Mouse (Mus musculus) adrenal gland, postnatal 36 days (tissue): ENCODE data around the gene Ankra2. TPM values are rescaled to one million over a fixed set of nuclear protein-coding genes. Genes with fewer than 3 reads are reported as not detected.

Source experiments
- DNase-seq, 2 experiments: peaks; one replicate each; pipeline ENCODE4 v3.0.0; 2021; ENCODE audit warnings: mixed read lengths in 1 of 2
- total RNA-seq, 2 experiments: library from RNA; stranded (reverse); gene quantifications; 2 replicates each; pipeline ENCODE4 v1.2.3; 2021

Ankra2 gene
- total RNA-seq, 2 experiments from 2014 or later = 21.5 to 25.0 TPM

DNA sequence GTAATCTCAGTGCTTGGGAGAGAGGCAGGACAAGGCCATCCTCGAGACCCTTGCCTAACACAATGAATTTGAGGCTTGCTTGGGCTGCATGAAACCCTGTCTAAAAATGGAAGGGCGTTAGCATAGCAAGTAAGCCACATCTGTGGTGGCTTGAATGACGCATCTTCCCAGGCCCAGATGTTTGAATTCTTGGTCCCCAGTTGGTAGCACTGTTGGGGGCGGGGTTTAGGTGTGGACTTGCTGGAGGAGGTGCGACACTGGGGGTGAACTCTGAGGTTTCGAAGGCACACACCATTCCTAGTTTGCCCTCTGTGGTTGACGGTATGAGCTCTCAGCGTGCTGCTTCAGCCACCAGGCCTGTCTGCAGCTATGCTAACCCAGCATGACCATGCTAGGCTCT lies 28.8 kb downstream of the Ankra2 start:
- DNase-seq = no peak

DNA sequence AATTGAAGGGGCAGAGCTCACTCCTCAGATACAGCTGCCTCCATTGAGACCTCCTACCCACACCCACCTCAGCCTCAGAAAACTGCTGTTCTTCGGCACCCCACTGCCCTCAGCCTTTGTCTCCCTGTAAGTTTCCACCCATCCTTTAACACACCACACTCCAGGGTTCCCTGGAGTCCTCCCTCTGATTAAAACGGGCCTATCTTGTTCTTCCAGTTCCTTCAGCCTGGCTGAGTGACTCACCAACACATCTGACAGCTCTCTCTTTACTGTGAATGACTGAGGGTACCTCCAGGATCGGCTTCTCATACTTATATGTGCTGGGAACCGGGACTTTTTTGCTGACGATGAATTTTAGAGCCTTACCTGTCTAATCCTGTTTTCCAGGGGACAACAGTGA lies 33.2 kb downstream of the Ankra2 start:
- DNase-seq = no peak

DNA sequence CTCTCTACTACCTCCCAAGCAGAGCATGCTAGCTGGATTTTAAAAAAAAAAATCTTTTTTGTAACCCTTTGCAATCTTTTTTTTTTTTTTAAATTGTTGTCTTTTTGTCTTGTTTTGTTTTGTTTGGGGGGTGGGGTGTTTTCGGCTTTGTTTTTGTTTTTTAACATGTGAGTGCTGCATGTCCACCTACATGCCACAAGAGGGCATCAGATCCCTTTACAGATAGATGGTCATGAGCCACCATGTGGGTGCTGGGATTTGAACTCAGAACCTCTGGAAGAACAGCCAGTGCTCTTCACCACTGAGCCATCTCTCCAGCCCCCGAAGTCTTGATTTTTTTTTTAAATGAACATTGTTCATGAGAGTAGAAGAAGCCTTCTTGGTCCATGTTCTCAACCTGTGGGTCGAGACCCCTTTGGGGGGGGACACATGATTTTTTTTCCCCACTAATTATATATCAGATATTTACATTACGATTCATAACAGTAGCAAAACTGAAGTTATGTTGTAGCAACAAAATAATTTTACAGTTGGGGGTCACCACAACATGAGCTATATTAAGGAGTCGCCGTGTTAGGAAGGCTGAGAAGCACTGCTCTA lies 35.1 kb downstream of the Ankra2 start:
- no peak for DNase-seq

DNA sequence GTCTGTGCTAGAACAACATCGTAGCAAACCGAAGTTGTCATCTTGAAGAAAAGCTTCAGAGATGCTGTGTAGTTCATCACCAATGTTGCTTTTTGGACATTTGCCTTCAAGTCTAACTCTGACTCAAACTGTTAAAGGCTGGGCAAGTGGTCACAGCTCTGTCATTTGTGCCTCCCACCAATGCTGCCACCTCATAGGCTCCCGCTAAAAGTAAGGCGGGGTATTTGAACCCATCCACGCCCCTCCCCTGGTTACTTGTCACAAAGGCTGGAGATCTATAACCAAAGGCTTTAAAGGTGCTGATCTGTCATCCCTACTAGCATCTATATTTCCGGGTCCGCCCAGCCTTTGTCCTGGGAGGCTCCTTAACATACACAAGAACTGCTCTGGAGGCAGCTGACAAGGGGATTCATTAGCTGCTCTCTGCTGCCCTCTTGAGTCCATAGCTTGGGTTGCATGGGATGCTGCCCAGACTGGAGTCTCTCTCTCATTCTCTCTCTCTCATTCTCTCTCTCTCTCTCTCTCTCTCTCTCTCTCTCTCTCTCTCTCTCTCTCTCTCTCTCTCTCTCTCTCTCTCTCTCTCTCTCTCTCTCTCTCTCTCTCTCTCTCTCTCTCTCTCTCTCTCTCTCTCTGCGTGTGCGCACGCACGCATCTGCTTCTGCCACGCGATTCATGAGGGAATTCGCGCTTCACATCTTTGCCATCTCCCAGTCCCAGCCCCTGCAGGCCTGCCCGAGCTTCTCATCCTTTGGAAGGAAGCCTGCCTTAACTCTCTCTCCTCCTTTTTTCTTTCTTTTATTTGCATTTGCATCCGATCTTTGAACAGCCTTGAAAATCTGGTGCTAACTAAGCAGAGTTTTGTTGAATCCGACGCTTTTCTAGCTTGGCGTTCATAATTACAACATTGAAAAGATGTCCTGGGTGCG lies 36.2 kb downstream of the Ankra2 start:
- DNase-seq = peak; percentile 75 to 84

DNA sequence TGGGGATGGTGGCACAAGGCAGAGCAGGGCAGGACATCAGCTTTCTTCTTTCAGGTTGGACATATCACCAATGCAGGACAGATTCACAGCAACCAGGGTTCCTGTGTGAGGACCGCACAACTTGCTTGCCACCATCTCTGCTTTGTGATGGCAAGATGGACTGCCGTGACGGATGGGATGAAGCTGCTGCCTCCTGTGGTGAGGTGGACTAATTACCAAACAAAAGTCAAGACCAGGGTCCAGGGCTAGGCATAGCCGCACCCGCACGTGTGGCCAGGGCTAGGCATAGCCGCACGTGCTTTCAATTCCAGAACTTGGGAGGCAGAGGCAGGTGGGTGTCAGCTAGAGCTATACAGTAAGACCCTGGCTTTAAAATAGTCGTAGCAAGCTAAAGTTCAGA lies 42.4 kb downstream of the Ankra2 start:
- DNase-seq = no peak

DNA sequence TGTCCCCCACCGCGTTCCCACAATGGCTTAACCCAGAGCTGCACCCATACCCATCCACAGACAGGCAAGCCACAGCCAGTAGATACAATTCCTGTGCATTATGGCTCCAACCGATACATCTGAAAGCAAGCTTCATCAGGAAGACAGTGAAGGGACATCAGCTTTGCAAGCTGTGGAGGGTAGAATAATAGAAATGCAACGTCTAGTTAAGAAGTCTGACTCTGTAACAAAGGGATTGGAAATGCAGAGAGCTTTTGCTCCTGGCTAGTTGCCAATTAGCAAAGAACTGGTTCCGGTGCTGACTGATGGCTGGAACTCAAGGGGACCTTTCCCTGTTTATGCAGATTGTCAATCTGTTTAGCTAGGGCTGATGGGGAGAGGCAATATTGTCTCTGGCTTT lies 43.5 kb downstream of the Ankra2 start:
- no peak for DNase-seq

DNA sequence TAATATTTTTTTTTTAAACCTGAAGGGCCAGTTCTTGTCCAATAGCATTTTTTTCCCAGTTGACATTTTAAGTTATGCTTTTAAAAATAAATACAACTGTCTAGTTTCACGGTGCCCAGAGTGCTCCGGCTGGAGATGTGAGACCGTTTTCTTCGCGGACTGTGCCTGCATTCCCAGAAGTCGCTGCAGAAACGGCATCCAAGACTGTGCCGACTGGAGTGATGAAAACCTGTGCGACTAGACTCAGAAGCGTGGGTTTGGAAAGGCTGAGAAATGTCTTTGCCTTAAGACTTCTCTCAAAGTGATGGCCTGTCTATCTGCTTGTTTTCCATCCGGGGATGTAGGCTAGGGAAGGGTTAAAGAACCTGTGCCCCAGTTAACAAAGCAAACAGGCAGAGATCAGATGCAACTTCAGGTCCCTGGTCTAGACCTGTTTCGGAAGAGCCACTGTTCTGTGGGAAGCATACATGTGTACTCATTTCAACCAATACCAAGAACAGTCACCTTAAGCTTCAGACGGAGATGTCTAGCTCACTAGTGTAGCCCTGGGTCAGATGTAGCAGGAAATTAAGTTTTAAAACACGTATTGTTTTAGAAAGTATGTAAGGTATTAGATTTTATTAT lies 44.1 kb downstream of the Ankra2 start:
- DNase-seq = no peak

DNA sequence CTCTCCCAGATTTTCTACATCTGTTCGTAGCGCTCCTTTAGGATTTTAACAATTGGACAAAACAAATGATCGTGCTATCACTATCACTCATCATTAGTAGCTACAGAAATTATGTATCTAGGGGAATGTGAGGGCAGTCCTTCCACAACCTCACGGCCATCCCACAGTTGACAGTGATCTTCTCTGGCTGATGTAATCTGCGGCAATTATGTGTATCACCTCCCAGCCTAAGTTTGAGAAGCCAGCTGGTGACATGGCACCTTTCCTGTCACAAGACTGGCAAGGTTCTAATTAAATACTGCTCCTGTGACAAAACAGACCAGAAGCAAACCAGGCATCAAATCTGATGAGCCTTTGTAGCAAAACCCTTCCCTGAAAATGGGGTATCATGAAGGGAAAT lies 45.1 kb downstream of the Ankra2 start:
- DNase-seq = no peak

DNA sequence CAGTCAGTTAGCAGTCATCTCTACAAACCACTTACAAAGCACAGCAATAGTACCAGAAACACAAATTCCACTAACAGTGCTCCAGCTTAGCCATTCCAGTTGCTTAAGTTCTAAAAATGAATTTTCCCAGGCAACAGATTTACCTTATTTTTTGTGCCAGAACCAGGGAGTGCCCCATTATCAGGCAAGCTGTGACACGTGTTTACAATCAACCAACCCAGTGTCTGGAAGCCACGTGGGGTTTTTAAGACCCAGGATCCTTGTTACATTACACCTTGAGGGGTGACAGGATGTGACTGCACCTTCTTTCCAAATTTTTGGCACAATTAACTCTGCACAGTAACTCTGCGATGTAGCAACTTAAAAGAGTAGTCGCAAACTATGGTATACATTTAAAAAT lies 45.9 kb downstream of the Ankra2 start:
- no peak for DNase-seq

DNA sequence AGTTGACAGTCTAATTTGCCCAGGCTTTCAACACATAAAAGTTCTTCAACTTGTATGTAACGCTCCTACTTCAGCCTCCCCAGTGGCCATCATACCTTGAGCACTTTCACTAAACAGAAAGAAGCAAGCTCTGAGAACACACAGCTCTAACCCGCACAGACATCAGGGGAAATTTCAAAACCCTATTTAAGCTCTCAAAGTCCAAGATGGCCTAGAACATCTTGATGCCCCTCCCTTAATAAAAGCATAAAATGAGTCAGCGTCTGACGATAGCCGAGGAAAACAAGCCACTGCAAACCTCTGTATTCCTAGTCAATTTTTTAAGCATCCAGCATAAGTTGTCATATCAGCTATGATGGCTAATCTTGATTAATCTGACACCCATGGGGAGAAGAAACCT lies 48.7 kb downstream of the Ankra2 start:
- no peak for DNase-seq

DNA sequence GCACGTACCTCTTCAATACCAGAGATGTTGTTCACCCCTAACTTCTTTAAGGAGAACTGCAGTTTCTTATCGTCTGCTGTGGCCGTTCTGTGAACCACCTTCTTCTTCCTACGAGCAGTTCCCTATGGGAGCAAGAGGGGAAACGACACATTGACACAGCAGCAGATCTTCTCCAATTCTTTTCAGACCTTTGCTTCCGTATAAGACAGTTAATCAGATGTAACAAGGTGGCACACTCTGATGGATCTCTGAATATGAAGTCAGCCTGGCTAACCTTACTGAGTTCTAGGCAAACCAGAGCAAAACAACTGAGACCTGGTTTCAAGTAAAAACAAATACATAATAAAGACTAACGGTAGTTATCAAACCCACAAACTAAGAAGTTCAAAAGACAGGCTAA lies 50.8 kb downstream of the Ankra2 start:
- DNase-seq = no peak

DNA sequence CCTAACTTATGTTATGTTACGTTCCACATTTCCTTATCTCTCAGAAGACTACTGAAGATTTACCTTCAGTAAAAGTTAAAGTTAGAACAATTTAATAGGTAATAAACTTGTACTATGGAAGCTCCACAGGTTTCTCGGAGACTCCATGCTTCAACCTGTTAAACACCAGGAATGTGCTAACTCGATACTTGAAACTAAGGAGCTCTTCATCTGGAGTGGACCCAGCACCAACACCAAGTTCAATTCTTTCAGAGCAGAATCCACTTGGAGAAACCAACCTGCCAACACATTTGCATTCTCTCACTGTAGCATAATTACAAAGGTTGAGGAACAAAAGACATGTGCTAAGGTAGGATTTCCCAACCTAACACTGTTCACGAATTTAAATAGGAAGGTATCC lies 52.2 kb downstream of the Ankra2 start:
- DNase-seq = no peak

DNA sequence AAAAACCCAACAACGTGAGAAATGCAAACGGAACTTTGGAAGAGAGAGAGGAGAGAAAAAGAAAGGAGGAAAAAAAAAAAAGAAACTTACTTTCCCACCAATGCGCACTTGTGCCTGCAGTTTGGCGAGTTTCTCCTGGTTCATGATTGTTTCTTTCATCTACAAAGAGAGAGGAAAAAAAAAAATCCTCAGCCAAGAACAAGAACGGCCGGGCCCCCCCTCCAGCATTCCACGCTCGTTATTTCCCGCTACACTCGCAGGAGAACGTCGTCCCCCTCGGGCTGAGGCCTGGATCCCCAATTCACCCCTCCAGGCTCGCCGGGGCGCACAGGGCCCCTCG lies 53.2 kb downstream of the Ankra2 start:
- no peak for DNase-seq

DNA sequence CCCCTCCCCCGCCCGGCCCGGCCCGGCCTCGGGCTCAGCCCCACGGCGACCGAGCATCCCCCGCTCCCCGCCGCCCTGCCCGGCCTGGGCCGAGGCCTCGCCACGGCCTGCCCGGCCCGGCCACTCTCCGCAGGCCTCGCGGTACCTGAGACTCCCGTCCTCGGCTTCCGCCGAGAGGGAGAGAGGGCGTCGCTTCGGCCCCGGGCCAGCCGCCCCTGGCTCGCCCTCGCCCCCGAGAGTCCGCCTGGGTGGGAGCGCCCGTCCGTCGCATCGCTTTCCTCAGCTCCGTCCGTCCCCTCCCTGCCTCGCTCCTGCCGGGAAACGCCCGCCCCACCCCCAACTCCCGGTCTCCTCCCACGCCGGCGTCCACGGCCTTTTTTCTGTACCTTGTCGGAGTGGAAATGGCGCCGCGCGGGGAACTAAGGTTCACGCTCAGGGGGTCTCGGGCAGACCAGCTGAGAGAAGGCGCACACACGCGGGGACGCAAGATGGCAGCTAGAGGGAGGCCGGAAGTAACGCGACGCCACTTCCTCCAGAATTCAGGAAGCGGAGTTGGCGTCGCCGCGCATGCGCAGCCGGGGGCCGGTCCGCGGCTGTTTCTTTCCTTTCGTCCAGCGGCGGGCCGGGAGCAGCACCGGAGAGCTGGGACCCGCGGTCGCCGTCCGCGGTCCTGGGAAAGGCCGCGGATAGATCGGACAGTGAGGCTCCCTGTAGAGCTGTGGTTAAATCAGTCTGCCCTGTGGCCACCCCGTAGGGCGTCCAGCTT lies 53.8 kb downstream of the Ankra2 start, which contains the start of gene Btf3:
Gene Btf3, minus strand, starts transcription at position 527 of the 766 bp plus-strand sequence.
- DNase-seq = peak; percentile 96 to 98

DNA sequence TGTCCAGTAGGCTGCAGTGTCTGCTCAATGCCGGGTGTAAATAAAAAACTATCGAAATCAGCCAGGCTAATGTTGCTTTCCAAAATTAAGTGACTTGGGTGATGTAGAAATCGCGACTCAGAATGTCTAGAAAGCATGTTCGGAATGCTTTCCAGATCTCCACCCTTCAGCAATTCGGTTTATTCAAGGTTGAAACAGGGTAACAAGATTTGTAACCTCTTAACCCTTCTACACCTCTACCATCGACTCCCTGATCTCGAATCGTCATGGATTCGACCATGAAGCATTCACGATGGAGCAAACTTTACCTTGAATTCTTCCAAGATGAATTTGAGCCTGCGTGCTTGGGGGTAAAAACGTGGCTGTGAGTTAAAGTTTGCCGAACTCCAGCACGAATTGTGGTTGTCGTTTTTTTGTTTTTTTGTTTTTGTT lies 54.4 kb downstream of the Ankra2 start:
- peak in 1 of 2 experiments; percentile 6 for DNase-seq

DNA sequence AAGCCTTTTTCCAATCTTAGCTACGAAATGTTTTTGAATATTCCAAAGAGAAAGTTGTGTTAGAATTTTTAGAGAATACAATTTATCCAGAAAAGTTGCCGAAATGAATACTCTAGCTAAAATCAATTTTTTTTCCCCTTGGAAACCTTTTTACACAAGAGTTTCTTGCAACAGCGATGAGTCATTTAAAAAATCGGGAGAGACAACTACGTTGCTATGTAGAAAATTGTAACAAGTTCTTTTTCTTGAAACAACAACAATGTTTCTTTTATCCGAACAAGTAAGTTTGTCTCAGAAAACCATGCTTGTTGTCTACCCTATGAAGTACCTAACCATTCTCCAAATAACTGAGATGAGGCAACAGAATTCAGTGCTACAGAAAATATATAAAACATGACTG lies 55.0 kb downstream of the Ankra2 start:
- DNase-seq = no peak

Other genes with a start within 250 kb of the Ankra2 start
- gene Arhgef28, start 56.6 kb upstream of the Ankra2 start, total RNA-seq = 10 to 100 TPM; 13.7 to 19.4 TPM
- 10 to 100 TPM; 18.0 to 20.1 TPM for gene Utp15, start within 50 bp of the Ankra2 start, total RNA-seq
- not detected for gene Gm21976, start 16.8 kb downstream of the Ankra2 start, total RNA-seq
- 100 to 1,000 TPM; 378 to 399 TPM for gene Btf3, start 53.9 kb downstream of the Ankra2 start, total RNA-seq
- gene Foxd1, start 91.2 kb downstream of the Ankra2 start, total RNA-seq = 1 to 10 TPM in 1 of 2 experiments, under 1 TPM in 1; 0.69 to 1.0 TPM
- under 1 TPM in 1 of 2 experiments, not detected in 1; 0.79 TPM for gene Gm10320, start 228.9 kb downstream of the Ankra2 start, total RNA-seq